Mouse (Mus musculus) bone marrow, adult 2 months (tissue): ENCODE measurements around the gene Eif4h.

Source experiments
- CTCF ChIP-seq: fragments of 200-500 bp; IDR thresholded peaks from 2 replicates; pipeline ENCODE4 v1.5.1; 2011; ENCODE audit warnings: low read length, control low read depth; ENCODE audit not compliant: control insufficient read depth, insufficient read depth
- POLR2A ChIP-seq: fragments of 200-500 bp; IDR thresholded peaks from 2 replicates; pipeline ENCODE4 v1.6.1; 2011; ENCODE audit warnings: low read depth, mild to moderate bottlenecking, control low read depth, low read length, borderline replicate concordance; ENCODE audit not compliant: control insufficient read depth

GRCm38 (mm10) chr5:134571730-134572507 is 67.4 kb downstream of the Eif4h start:
- TF ChIP-seq POLR2A (no peak), CTCF (no peak)
